Mouse (Mus musculus): Measurements from ENCODE around the gene Wdsub1. TPM values are rescaled to one million over a fixed set of nuclear protein-coding genes. Genes with fewer than 3 reads are reported as not detected.

The Wdsub1 gene
- total RNA-seq, 2 experiments from 2014 or later = 13.4 to 13.6 TPM

DNA sequence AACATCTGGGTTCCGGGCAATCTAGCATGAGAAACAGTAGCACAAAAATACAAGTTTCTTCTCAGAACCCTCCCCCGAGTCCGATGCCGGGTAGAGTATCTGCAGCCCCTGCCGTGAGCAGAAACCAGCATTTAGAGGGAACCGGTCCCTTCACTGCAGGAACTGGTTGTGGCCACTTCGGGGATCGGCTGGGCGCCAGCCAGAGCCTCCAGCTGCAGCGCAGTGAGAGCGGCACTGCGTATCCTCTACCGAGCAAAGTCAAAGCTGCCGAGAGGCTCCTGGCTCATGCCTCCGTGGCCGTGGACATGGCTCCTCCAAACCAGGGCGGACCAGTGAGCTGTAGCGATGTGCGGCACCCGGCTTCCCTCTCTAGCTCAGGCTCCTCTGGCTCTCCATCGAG, 39.2 kb downstream of the Wdsub1 start:
- intact Hi-C loops (cut with DNase I) = no loop called here
- DNase-seq = no peak

DNA sequence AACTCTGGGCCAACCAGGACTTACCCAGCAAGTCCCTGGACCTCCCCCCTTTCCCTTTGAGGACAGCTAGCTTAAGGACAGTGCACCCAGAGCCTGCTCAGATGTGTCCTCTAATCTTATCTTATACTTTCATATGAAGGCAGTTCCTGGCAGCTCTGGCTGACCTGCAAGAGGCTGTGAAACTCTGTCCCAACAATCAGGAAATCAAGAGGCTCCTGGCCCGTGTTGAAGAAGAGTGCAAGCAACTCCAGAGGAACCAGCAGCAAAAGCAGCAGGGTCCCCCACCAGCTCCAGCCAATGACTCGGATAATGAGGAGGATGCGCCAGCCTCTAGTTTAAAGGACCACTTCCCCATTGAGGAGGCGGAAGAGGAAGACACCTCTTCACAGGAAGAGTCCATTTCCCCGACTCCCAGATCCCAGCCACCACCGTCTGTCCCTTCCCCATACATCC, 39.8 kb downstream of the Wdsub1 start:
- DNase-seq = no peak
- intact Hi-C loops (cut with DNase I) = no loop called here

DNA sequence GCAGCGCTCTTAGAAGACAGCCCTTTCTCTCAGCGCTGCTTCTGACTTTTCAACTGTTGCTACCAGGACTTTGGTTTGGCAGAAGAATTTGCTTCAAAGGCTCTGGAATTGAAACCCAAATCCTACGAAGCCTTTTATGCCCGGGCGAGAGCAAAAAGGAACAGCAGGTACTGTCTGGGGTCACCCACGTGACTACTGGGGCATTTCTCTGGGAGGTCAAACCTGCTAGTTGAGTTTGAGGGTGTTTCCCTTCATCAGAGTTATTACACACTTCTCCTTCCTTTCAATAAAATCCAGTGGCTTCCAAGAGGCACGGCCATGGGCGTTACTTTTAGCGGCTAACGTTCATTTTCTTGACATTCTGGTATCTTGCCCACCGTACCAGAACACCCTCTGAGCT, 40.4 kb downstream of the Wdsub1 start:
- DNase-seq = no peak
- intact Hi-C loops (cut with DNase I) = no loop called here

DNA sequence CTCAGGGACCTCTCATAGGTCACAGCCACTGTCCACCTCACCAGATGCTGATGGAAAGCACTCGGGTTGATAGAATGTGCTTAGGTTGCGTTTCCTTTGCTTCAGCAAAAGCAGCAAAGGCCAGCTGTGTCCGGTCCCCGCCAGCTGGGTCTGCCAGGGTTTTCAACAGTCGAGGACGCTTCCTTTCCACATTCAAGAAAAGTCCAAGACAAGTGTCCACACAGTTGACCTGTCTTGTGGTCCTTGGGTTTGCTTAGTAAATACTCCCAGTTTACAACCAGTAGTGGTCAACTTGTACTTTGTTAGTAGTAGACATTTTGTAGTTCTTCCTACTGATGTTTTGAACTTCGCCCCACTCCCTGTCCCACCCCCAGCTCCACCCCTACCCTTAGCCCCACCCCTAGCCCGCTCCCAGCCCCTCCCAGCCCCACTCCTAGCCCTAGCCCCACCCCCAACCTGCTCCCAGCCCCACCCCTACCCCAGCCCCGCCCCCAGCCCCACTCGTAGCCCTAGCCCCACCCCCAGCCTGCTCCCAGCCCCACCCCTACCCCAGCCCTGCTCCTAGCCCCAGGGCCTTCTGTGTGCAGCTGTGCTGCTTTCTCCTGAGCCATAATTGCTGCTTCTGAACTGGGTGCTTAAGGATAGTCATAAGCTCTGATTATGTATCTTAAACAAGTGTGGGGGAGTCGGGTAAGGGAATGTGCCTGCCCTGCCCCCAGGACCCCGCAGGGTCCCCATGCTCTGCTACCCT, 41.0 kb downstream of the Wdsub1 start:
- DNase-seq = no peak
- intact Hi-C loops (cut with DNase I) = no loop called here

DNA sequence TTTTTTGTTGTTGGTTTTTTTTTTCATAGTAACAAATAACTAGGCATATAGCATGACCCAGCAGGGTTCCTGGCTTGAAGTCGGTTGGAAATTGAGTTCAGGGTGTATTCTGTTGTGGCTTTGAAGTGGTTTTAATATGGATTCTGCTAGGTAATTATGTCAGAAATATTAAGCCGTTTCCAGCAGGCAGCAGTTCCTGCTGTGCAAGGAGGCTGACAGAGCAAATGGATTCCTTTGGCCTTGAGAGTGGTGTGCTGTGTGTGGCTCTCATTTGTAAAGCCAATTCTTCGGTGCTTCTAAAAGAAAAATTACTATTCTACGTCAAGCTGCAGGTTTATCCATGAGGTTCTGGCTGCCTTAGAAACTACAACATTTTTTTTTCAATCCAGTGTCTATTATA, 42.2 kb downstream of the Wdsub1 start:
- intact Hi-C loops (cut with DNase I) = no loop called here
- DNase-seq = no peak

DNA sequence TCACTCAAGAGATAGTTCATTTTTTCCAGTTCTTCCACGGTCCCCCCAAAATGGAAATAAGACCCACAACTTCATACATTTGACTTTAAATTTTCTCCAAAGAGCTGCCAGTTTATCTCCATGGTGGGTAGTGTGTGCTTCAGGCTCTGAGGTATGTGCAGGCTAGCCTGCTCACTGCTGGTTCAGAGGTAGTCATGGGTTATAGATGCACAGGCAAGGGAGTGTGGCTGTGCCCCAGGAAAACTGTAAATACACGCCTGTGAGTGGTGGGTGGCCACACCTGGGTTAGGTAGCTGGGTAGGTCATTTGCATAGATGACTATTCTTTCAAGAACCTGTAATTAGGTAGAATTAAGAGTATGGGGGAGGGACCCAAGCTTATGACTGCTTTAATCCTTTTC, 42.6 kb downstream of the Wdsub1 start:
- intact Hi-C loops (cut with DNase I) = no loop called here
- no peak for DNase-seq

DNA sequence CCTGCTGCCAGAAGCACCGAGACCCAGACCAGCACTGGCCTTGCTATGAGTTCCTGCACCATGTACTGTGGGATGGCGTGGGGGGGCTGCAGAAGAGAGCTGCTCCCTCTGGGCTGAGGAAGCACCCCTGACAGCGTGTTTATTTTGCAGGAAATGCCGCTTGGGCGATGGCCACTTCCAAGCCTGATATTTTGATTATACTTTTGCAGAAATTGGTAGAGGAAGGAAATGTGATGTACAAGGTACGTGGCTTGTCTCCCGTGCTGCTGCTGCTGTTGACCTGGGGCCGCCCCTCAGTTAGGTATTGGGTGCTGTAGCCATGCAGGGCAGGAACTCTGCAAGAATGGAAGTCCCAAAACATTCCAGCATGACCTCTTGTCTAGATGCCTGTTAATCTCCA, 43.6 kb downstream of the Wdsub1 start:
- intact Hi-C loops (cut with DNase I) = no loop called here
- no peak for DNase-seq

DNA sequence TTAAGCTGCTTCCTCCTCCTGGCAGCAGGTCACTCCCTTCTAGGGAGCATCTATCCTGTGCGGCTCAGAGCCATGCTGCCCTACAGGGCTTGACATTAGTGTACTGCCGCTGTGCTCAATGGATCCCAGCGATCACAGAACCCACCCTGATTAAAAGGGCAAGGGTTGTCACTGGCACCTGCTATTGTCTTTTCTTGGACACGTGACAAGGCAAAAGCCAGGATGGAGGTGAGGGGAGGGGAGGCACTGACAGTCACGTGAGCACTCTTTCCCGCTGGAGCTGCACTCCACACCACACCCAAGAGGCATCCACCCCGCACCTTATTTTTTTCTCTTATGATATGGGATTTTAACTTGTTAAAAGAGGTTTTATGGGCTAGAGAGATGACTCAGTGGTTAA, 50.6 kb downstream of the Wdsub1 start:
- intact Hi-C loops (cut with DNase I) = loop anchor here (2.0 kb wide), 1 partner anchor 49 kb away; no protein-coding TSS in a partner anchor
- no peak for DNase-seq

DNA sequence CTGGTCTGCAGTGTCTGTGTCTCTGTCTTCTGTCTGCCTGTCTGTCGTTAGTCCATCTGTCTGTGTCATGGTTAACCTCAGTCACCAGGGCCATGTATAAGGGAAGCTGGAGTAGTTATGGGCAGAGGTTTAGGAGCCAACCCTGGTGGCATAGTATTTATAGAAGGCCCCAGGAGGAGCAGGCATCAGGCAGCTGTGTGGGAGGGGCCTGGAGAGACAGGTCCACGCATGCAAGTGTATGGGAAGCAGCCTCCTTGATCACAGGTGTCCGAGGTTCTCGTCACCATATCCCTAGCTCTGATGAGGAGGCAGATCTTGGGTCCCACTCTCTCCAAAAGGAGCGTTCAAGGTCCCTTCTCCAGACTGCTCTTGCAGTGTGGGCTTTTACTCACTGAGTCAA, 51.5 kb downstream of the Wdsub1 start:
- no peak for DNase-seq
- intact Hi-C loops (cut with DNase I) = no loop called here

DNA sequence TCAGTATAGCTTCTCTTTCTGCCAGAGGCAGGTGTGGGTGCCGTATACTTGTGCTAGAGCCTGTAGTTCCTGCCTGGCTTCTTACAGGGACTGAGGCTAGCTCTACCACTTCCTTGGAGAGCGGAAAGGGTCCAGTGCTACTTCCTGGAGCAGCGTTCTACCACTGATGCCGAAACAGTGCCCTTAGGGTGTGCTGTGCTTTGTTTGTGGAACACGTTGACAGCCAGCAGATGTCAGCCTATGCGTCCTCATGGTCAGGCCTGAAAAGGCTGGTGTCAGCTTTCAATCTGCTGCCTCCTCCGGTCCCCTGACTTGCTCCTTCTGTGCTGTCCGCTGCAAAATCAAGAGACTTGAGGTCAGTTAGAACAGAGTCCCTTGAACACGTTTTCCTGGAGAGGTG, 52.2 kb downstream of the Wdsub1 start:
- DNase-seq = peak in 1 of 2 experiments; percentile 28
- intact Hi-C loops (cut with DNase I) = no loop called here

DNA sequence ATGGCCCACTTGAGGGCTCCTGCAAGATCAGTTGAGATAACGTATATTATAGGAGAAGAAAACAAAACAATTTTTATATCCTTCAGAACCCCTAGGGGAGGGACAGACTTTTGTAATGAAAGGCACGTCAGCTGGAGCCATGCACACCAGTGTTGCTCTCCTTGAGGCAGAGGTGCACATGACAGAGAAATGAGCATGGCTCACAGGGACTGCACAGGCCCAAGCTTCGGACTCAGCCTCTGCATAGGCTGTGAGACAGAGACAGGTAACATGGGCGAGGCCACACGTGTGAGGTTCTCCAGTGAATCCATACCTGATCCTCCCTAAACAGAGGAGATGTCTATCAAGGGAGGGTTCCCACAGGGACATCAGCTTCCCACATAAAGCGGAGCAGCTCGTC, 52.7 kb downstream of the Wdsub1 start:
- intact Hi-C loops (cut with DNase I) = no loop called here

DNA sequence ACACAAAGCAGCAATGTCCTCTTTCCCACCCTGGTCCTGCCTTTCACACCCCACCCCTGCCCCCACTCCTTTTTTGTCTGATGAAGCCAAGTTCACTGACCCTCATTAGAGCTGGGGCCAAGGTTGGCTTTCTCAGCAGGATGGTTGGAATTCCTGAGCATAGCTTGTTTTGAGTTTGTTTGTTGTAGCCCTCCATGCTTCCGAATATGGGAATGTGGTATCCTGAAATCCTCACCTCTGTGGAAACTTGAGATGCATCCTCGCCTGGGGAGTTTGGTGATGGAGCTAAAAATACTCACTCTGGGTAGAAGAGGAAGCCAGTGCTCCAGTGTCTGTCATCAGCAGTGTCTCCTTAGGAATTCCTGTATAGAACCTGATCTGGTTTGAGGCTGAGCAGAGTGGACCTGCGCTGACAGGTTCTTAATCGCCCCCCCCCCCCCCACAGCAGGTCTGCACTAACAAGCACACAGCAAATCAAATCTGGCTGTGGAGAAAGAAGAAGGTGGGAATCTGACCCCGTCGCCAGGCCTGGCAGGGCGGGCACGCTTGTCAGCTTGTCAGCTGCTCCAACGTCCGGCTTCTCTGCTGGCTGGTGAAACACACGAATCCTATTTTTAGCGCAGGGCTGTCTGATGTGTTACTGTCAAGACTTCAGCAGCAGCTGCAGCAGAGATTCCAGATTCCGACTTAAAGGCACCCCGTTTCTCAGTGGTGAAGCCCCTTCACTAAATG, 53.4 kb downstream of the Wdsub1 start:
- intact Hi-C loops (cut with DNase I) = no loop called here
- peak; percentile 60 to 62 for DNase-seq

More for the DNA sequence above, 52.7 kb downstream of the Wdsub1 start:
- no peak for DNase-seq

DNA sequence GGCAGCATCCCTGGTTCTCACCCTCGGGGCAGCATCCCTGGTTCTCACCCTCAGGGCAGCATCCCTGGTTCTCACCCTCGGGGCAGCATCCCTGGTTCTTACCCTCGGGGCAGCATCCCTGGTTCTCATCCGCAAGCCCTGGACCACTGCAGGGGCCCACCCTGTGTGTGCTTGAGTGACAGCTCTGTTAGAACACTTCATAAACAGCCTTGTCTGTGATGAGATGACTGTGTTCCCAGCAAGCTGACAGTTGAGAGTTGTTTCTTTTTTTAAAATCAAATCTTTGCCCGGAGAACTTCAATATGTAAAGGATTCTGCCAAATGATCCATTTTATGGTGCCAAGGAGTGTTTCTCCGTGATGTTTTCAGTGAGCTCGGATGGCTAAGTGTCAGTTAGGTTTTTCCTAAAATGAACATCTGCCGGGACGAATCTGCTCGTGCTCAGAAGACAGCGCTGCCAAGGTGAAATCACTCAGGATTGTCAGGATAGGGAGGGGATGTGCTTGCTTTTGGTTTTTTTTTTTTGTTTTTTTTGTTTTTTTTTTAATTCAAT, 54.2 kb downstream of the Wdsub1 start:
- intact Hi-C loops (cut with DNase I) = no loop called here
- no peak for DNase-seq

DNA sequence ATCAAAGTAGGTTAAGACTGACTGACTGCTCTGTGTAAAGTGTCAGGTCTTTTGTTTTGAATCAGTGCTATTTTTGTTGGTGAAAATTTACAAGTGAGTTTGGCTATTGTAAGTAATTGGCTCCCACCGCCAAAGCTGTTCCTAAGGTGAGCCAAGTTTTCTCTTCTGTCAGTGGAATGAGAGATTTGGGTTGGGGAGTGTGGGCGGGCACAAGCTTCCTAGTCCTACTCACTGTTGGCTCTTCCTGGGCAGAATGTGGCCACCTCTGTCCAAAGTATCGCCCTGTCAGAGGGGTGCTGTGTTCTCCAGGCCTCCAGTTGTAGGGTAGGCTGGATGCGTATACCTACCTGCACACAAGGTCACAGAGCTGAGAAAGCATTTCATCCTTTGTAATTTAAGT, 57.0 kb downstream of the Wdsub1 start:
- DNase-seq = no peak
- intact Hi-C loops (cut with DNase I) = no loop called here

DNA sequence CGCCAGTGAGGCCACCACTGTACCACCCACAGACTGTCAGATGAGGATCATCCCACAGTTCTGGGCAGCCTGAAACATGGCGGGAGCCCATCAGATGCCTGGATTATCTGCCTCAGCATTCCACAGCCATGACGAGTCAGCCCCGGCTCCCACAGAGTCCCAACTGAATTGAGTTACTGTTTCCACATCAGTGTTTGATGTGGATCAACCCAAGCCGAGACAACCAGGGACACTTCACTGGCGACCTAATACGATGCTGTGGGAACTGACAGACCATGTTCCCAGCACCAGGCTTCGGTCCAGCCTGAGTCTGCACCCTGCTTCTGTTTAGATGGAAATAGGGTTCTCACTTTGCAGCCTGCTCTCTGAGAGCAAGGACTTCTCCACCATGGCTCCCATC, 58.1 kb downstream of the Wdsub1 start:
- intact Hi-C loops (cut with DNase I) = no loop called here
- DNase-seq = peak in 1 of 2 experiments; percentile 38

DNA sequence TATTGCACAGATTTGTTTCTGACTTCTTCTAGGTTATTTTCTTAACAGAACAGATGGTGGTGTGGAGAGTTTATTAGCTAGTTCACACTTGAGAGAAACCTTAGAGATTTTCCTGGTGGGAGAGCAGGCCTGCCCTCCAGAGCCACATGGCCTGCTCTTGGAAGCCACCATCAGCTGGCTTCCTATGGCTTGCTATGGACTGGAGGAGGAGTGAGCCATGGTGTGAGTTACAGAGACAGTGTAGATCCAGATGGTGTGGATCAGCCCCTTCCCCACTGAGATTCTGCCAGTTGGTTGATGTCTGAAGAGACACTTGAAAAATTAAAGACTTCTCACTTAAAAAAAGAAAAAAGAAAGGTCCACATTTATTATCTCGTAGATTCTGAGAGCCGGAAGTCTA, 61.3 kb downstream of the Wdsub1 start:
- no peak for DNase-seq
- intact Hi-C loops (cut with DNase I) = no loop called here

DNA sequence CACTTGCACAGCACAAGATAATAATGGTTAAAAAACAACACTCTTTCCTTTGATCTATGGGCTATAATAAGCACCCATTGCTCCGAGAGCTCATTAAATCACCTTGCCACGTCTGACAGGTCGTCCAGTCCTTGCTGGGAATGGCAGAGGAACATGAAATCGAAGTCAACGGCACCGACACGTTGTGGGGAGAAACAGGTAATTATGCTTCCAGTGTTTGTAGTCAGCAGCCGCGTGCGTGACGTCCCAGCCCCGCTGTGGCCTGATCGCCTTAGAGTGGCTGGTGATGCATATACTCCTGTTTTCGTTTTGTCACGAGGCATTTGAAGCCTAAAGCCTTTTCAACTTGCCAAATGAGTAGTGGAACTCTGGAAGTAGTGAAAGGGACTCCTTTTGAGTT, 62.3 kb downstream of the Wdsub1 start:
- DNase-seq = no peak
- intact Hi-C loops (cut with DNase I) = no loop called here

DNA sequence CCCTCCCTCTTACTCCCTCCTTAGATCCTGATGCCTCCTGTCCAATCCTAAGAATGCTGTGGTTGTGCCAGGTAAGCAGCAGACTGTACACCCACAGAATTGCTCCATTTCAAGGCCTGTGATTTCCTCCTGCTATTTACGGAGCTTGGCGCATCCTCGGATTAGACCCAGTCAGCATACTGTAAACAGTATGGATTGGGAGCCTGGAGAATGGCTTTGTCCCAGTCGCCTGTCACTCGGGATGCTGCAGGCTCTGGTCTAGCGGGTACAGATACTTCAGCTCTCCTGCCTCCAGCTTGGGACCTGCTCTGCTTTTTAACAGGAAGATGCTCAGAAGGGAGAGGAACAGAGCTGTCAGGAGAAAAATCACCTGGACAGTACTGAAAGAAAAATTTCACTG, 63.0 kb downstream of the Wdsub1 start:
- intact Hi-C loops (cut with DNase I) = no loop called here
- DNase-seq = no peak

DNA sequence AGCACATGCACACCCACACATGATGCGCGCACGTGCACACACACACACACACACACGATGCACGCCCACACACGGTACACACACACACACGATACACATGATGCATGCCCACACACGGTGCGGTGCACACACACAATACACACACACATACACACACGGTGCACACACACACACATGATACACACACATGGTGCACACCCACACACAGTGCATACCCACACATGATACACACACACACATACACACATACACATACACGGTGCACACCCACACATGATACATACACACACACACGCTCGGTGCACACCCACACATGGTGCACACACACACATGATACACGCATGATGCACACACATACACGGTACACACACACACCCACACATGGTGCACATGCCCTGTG, 63.7 kb downstream of the Wdsub1 start:
- intact Hi-C loops (cut with DNase I) = no loop called here
- DNase-seq = no peak

DNA sequence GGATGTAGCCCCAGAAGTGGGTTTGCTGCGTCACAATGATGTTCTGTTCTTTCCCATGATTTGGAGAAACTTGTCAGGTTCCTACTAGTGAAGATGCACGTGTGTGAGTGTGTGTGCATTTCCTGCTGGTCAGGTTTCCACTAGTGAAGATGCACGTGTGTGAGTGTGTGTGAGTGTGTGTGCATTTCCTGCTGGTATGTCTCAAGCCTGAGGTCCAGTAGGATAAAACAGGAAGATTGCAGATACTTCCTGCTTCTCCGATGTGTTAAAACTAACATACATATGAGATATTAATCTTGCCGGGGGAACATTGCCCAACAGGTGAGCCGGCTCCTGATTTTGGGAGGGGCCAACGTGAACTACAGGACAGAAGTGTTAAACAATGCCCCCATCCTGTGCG, 67.4 kb downstream of the Wdsub1 start:
- DNase-seq = no peak
- intact Hi-C loops (cut with DNase I) = no loop called here

DNA sequence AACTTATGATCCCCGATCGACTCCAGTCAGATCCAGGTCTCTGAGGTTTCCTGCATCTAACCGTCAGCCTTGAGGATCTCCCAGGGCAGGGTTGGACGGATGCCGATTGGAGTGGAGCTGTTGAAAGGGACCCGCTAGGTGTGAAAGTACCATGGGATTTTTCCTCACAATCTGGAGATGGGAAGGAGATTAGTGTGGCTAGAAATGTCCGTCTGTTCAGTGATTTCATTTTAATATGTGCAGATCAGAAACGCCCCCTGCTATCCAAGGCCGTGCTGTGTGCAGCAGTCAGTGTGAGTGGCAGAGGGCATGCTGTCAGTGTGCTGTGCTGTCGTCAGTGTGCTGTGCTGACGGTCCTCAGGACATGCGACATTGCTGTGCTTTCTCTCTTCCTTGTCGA, 68.9 kb downstream of the Wdsub1 start:
- no peak for DNase-seq
- intact Hi-C loops (cut with DNase I) = no loop called here

DNA sequence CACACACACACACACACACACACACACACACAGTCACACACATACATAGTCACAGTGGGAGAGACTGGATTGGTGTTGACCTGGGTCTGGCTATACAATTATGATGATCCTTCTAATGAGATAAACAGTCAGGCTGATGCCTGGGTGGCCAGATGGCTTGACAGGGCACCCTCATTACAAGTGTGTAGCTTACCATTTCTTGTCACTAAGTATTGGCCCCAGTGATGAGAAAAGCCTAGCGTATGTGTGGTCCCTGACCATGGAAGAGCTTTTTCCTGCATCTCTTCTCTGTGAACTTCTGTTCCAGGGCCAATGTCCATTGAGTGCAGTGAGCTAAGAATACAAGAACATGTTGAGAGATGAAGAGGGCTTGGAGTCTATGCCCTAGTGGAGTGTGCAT, 69.8 kb downstream of the Wdsub1 start:
- no peak for DNase-seq
- intact Hi-C loops (cut with DNase I) = no loop called here

Measured in gastrocnemius, postnatal 36 days (tissue).